27 mouse cellular contexts compared by ENCODE assay signal in the genomic region with DNA sequence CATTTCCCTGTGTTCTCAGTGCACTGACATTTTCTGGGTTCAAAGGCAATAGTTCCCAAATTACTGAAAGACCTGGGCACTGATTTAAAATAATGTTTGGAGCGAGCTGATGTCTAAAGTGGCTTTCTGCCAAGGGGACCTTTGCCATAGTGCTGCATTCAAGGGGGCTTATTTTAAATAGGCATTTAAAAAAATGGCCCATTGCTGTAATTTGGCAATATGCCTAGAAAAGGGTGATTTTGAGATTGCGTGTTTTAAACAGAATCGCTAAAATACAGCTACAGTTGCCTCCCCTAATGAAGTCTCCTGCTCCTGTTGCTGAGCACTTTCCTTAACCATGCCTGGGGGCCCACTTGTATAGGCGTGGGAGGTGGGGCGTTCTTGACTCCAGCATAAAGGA.
"Had no signal": no experiment of that assay in that cellular context is flagged by ENCODE, and none has a peak within 500 bp of the region (broad histone marks: within the 10 kb centered on the region; RNA-seq: fewer than 3 reads in every experiment).

No protein-coding gene starts in this region.

- ATAC-seq: forebrain, embryonic 13.5 days; forebrain, embryonic 15.5 days; forebrain, postnatal 0 days had no signal

- H3K4me3 ChIP-seq: embryonic facial prominence, embryonic 10.5 days; embryonic facial prominence, embryonic 12.5 days; embryonic facial prominence, embryonic 13.5 days; embryonic facial prominence, embryonic 15.5 days; erythroblast, embryonic 14.5 days; forebrain, embryonic 10.5 days; forebrain, embryonic 12.5 days; forebrain, embryonic 13.5 days; forebrain, embryonic 15.5 days; gastrocnemius, adult 2 months; heart, adult 2 months; heart, embryonic 10.5 days had no signal

- H3K4me1 ChIP-seq: embryonic facial prominence, embryonic 10.5 days; embryonic facial prominence, embryonic 12.5 days; embryonic facial prominence, embryonic 13.5 days; embryonic facial prominence, embryonic 15.5 days; forebrain, embryonic 10.5 days; forebrain, embryonic 12.5 days; forebrain, embryonic 15.5 days; heart, embryonic 10.5 days had no signal

- H3K9ac ChIP-seq: embryonic facial prominence, embryonic 12.5 days; embryonic facial prominence, embryonic 13.5 days; embryonic facial prominence, embryonic 15.5 days; forebrain, embryonic 12.5 days; forebrain, embryonic 13.5 days; forebrain, embryonic 15.5 days; forebrain, postnatal 0 days had no signal

- H3K27me3 ChIP-seq: embryonic facial prominence, embryonic 12.5 days; embryonic facial prominence, embryonic 15.5 days; forebrain, embryonic 12.5 days; forebrain, embryonic 13.5 days; forebrain, embryonic 15.5 days had no signal

- H3K9me3 ChIP-seq: embryonic facial prominence, embryonic 10.5 days; embryonic facial prominence, embryonic 12.5 days; embryonic facial prominence, embryonic 13.5 days; embryonic facial prominence, embryonic 15.5 days; forebrain, embryonic 10.5 days; forebrain, embryonic 12.5 days; forebrain, embryonic 13.5 days; forebrain, embryonic 15.5 days; heart, embryonic 10.5 days had no signal

- H3K4me2 ChIP-seq: embryonic facial prominence, embryonic 12.5 days; embryonic facial prominence, embryonic 13.5 days; embryonic facial prominence, embryonic 15.5 days; forebrain, embryonic 12.5 days; forebrain, embryonic 13.5 days; forebrain, embryonic 15.5 days had no signal

- H3K27ac ChIP-seq: embryonic facial prominence, embryonic 10.5 days; embryonic facial prominence, embryonic 12.5 days; embryonic facial prominence, embryonic 13.5 days; embryonic facial prominence, embryonic 15.5 days; forebrain, embryonic 10.5 days; forebrain, embryonic 12.5 days; forebrain, embryonic 13.5 days; forebrain, embryonic 15.5 days; gastrocnemius, adult 2 months; heart, adult 2 months; heart, embryonic 10.5 days had no signal

- DNase-seq: cerebellum, adult 8-10 months; cerebellum, adult 9-10 months; cerebellum, adult 9-11 months; cerebellum, postnatal 10 days; cerebellum, postnatal 14 days; cerebellum, postnatal 25 days; cerebellum, postnatal 36 days; embryo, embryonic 11 days; forebrain, postnatal 0 days; gastrocnemius, adult 2 months; gastrocnemius, postnatal 10 days; gastrocnemius, postnatal 14 days; gastrocnemius, postnatal 25 days; gastrocnemius, postnatal 36 days; heart, adult 11 months; heart, adult 18-20 months; heart, adult 2 months had no signal

- H3K36me3 ChIP-seq: embryonic facial prominence, embryonic 10.5 days; embryonic facial prominence, embryonic 12.5 days; embryonic facial prominence, embryonic 13.5 days; embryonic facial prominence, embryonic 15.5 days; forebrain, embryonic 10.5 days; forebrain, embryonic 12.5 days; forebrain, embryonic 15.5 days; heart, embryonic 10.5 days had no signal
